Mouse (Mus musculus) left cerebral cortex, postnatal 4 days (tissue): ENCODE data around the gene Trim5. TPM values are rescaled to one million over a fixed set of nuclear protein-coding genes. Genes with fewer than 3 reads are reported as not detected.

Experiments
- total RNA-seq, 2 experiments: library from RNA; stranded (reverse); gene quantifications; 2 replicates each; pipeline ENCODE4 v1.2.3; 2021

Gene Trim5
- total RNA-seq, 2 experiments from 2014 or later: 0.20 to 0.46 TPM

Other genes with a start within 250 kb of the Trim5 start
- gene Olfr642, start 235.4 kb downstream of the Trim5 start, total RNA-seq: not detected
- gene 4930516K23Rik, start 226.6 kb downstream of the Trim5 start, total RNA-seq: not detected
- gene Olfr644, start 216.2 kb downstream of the Trim5 start, total RNA-seq: not detected
- not detected for gene Olfr645, start 202.6 kb downstream of the Trim5 start, total RNA-seq
- gene Olfr646, start 183.2 kb downstream of the Trim5 start, total RNA-seq: not detected
- not detected for gene Ubqln5, start 158.3 kb downstream of the Trim5 start, total RNA-seq
- not detected for gene Olfr643, start 150.7 kb downstream of the Trim5 start, total RNA-seq
- not detected for gene Ubqln3, start 144.8 kb downstream of the Trim5 start, total RNA-seq
- gene Ubqlnl, start 137.5 kb downstream of the Trim5 start, total RNA-seq: not detected
- not detected for gene Olfm5, start 123.3 kb downstream of the Trim5 start, total RNA-seq
- under 1 TPM; 0.38 to 0.46 TPM for gene Olfr648, start 104.7 kb downstream of the Trim5 start, total RNA-seq
- gene Olfr649, start 92.1 kb downstream of the Trim5 start, total RNA-seq: not detected
- under 1 TPM; 0.24 to 0.28 TPM for gene Trim6, start 69.3 kb downstream of the Trim5 start, total RNA-seq
- 1 to 10 TPM in 1 of 2 experiments, under 1 TPM in 1; 0.78 to 1.0 TPM for gene Trim34a, start 43.6 kb downstream of the Trim5 start, total RNA-seq
- gene Trim12a, start 27.4 kb upstream of the Trim5 start, total RNA-seq: 1 to 10 TPM; 1.4 to 2.3 TPM
- not detected for gene Trim34b, start 41.4 kb upstream of the Trim5 start, total RNA-seq
- 1 to 10 TPM; 1.6 to 2.0 TPM for gene Trim12c, start 65.3 kb upstream of the Trim5 start, total RNA-seq
- not detected for gene Trim30b, start 81.8 kb upstream of the Trim5 start, total RNA-seq
- not detected for gene Trim30c, start 112.7 kb upstream of the Trim5 start, total RNA-seq
- gene Trim30a, start 177.1 kb upstream of the Trim5 start, total RNA-seq: under 1 TPM; 0.52 to 0.56 TPM
- gene Trim30d, start 219.8 kb upstream of the Trim5 start, total RNA-seq: under 1 TPM in 1 of 2 experiments, not detected in 1; 0.30 TPM